Mouse (Mus musculus): ENCODE results near the gene S100a16. TPM values are rescaled to one million over a fixed set of nuclear protein-coding genes. Genes with fewer than 3 reads are reported as not detected.

S100a16 gene
- total RNA-seq (2017): not detected in 3 replicates

DNA sequence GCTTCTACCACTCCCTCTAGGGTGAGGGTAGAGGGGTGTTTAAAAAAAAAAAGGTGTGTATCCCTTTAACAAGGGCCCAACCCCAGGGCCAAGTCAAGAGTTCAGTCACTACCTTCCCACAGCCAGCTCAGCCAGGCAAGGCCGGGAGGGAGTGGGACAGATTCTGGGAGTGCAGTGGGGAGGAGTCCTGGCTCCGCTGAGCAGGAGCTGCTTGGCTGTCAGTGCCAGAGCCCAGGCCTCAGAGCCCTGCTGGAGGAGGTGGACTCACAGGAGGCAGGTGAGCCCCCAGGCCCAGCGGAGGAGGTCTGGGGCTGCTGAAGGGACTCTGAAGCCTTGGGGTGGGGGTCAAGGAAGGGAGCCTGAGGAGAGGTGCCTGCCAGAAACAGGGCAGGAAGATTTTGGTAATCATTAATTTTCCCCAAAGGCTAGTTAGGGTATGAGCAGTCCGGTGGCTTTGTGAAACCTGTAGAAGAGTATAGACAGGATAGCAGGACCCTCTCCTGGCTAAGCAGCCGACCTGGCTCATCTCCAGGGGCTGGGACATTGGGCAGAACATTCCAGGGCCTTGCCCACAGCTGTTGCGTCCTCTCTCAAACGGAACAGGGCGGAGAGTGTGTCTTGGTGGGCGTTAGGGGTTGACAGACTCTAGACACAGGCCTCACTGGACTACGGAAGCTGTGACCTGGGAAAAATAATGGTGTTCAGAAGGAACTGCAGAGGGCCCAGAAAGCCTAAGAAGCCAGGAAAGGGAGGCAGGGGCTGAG lies at the start of gene S100a16:
Gene S100a16, plus strand, starts transcription at position 114 of the 764 bp plus-strand sequence.
- no peak for ATAC-seq (replicated peaks; ENCODE audit: insufficient number of reproducible peaks, low FRiP score, low TSS enrichment, poor library complexity, severe bottlenecking)

DNA sequence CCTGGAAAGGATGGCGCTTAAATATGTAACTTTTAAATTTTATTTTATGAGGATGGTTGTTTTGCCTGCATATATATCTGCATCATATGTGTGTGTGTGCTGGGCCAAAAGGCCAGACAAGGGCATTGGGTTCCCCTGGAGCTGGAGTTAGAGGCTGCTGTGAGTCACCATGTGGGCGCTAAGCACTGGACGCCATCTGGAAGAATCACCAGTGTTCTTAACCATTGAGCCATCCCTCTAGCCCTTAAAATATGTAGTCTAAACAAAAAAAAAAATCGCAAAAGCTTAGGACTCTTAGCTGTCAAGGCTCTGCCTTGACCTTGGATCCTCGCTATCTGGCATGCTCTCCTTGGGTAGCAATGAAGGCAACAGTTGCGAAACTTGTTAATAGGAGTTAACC lies 48.5 kb upstream of the S100a16 start:
- no peak for ATAC-seq (replicated peaks; ENCODE audit: insufficient number of reproducible peaks, low FRiP score, low TSS enrichment, poor library complexity, severe bottlenecking)

DNA sequence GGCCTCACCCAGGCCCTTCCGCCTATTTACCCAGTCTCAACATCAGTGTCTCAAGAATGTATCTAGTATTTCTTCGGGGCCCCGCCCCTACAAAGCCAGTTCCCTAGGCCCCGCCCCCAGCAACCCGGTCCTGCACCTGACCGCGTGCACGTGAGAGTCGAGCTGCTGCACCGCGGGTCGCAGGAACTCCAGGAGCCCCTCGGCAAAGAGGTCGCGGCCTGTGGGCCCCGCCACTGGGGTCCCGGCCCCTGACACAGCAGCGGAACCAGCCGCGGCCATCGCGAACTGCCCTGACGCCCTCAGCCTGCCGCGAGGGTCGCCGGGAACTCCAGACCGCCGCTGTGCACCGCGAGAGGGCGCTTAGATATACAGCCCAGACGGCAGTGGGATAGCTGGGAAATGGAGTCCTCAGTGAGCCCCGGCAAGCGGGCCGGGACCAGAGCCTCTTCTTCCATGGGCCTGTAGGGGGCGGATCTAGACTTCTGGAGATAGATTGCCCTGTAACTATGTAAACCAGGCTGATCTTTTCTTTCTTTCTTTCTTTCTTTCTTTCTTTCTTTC lies 46.3 kb upstream of the S100a16 start, which contains the start of gene Snapin:
Gene Snapin, minus strand, starts transcription at position 338 of the 561 bp plus-strand sequence.
- ATAC-seq (replicated peaks; ENCODE audit: insufficient number of reproducible peaks, low FRiP score, low TSS enrichment, poor library complexity, severe bottlenecking): peak; percentile 95

DNA sequence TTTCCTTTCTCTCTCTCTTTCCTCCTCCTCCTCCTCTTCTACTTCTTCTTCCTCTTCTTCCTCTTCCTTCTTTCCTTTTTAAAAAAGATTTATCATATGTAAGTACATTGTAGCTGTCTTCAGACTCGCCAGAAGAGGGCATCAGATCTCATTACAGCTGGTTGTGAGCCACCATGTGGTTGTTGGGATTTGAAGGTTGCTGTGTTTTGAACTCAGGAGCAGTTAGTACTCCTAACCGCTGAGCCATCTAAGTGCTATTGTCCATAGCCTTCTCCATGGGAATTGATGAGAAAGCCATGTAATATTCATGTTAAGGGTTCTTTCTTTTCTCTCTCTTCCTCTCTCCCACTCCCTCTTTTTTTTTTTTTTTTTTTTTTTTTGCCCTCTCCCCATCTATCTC lies 45.7 kb upstream of the S100a16 start:
- ATAC-seq (replicated peaks; ENCODE audit: insufficient number of reproducible peaks, low FRiP score, low TSS enrichment, poor library complexity, severe bottlenecking): 0 out of 2 replicates have a peak, but pooled peaks have one; percentile 16

DNA sequence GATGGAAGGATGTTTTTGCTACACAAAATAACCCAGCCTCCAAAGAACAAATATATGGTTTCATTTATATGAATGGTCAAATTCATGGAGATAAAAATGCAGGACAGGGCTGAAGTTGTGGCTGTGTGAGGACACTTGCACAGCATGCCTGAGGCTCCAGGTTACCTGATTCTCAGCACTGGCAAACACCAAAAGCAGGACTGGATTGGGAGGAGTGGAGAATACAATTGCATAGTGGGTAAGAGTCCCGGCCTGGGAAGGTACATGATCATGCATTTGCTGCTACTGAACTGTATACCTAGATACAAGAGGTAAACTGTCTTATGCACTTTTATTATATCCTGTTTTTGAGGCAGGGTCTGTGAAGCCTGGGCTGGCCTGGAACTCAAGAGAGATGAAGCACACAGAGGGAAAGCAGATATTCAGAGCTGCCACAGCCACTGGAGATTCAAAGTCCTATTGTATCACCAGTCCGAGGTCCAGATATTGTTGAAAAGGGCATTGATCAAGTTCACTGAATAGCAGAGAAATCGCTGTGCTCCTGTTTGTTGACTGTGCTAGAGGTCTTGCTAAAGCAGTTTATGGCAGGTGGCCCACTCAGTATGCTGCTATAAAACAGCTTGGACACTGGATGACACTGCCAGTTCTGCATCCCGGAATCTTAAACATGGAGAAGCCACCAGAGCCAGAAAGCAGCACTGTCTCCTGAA lies 43.1 kb upstream of the S100a16 start:
- ATAC-seq (replicated peaks; ENCODE audit: insufficient number of reproducible peaks, low FRiP score, low TSS enrichment, poor library complexity, severe bottlenecking): no peak

DNA sequence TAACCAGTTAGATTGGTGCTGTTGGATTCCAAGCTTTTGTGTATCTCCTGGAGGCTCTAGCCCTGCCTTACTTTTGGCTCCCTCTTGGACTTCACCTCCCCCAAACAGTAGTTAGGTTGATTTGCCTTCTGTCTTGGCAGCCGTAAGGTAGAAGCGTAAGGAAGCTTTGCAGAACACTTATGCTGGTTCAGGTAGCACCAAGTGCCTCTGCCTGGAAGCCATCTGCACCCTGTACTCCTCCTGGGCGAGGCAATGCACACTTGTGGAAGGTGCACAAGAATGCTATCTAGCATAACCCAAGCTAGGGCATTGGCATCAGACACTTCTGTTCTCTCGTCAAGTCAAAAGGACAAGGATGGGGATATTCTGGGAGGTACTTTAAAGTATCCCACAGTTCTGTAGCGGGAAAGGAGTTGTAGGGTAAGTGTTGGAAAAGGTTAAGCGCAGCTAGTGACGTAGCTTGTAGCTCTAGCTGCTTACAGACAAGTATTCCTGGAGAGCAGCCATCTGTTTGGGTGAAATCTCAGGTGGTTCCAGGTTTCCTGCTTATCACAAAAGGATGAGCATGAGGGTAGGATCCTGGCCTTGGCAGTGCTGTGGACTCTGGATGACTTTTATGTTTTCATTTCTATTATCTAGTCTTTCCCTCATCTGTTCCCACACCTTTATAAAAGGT lies 41.1 kb upstream of the S100a16 start:
- ATAC-seq (replicated peaks; ENCODE audit: insufficient number of reproducible peaks, low FRiP score, low TSS enrichment, poor library complexity, severe bottlenecking): no peak

DNA sequence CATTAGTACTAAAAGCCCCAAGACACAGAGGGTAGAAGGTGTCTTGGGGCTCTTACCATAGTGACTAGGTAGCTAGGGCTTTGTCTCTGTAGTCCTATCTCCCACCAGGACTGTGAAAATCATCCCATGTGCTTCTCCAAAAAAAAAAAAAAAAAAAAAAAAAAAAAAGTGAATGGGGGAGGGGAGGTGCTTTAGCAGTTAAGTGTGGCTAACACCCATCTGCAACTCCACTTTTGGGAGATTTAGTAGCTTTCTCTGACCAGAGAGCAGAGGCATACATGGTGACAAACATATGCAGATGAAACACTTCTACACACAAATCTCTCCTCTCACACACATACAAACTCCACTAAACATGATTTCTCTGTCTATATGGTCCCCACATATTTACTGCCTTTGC lies 39.5 kb upstream of the S100a16 start:
- no peak for ATAC-seq (replicated peaks; ENCODE audit: insufficient number of reproducible peaks, low FRiP score, low TSS enrichment, poor library complexity, severe bottlenecking)

DNA sequence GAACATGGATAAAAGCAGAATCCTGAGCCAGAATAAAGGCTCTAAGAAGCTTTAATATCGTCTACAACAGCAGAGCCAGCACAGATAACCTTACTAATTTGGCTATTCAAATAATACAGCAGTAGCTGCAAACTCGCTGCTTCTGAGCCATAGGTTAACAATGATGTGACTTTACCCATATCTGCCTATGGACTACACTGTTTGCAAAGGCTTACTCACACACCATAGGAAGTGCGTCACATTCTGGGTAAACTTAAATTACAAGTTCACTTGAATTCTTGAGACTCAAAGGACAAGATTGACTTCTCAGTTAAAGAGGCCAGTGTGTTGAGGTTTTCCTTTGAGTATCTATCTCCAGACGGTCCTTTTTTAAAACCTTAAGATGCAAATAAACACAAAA lies 33.6 kb upstream of the S100a16 start:
- ATAC-seq (replicated peaks; ENCODE audit: insufficient number of reproducible peaks, low FRiP score, low TSS enrichment, poor library complexity, severe bottlenecking): no peak

DNA sequence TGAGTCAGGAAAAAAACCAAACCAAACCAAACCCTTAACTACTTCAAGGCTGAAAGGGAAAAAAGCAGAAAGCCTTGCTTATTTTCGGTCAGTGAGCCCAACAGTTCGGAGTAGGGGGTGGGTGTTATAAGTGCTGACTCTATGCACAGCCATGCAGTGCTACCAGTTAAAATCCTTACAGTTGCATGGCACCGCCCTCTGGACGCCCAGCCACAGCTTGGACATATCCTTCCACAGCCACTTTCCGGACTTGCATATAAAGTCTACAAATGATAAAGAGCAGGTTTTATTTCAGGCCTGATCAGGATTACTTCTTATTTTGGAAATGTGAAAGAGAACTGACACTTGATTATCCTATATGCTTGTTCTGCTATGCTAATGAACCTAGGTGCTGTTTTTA lies 31.8 kb upstream of the S100a16 start:
- ATAC-seq (replicated peaks; ENCODE audit: insufficient number of reproducible peaks, low FRiP score, low TSS enrichment, poor library complexity, severe bottlenecking): no peak

DNA sequence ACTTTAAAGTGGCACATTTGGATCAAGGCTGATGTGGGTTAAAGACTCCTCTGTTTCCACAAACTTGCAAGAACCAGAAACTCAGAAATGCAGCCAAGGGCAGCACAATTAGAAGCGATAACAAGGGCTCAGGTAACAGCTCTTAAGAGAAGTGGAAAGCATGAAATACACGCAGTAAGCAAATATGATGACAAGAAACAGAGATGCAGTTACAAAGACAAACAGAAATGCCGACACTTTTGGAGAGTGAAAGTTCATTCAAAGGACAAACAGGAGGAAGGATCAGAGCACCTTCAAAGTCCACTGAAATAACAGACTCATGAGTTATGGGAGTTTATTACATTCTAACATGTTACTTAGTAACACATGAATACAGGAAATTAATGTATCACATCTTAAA lies 30.7 kb upstream of the S100a16 start:
- no peak for ATAC-seq (replicated peaks; ENCODE audit: insufficient number of reproducible peaks, low FRiP score, low TSS enrichment, poor library complexity, severe bottlenecking)

DNA sequence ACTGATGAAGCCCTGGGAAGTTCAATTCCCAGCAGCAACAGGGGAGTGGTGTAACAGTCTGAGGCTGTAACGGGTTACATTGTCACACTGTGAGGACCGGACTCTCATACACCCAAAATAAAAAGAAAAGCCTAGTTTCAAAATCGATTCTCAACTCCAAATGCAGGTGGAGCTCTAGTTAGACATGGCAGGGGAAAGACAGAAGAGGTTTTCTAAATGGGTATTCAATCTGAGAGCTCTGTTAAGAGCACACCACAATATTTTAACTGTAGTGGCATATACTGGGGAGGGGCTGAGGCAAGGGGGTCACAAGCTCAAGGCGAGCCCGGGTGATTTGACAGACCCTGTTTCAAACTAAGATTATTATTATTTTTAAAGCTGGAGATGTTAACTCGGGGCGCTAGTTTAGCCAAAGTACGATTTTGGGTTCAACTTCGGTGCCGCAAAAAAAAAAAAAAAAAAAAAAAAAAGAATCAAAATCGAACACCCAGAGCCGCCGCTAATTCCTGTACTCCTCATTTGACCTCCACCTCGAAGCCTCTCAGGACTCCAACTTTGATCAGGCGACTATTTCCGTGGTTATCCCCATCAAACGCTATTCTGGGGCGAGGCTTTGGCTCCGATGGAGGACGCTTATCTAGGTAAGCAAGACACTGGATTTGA lies 28.6 kb upstream of the S100a16 start:
- peak; percentile 14; the same call in 1 of the 2 replicates for ATAC-seq (replicated peaks; ENCODE audit: insufficient number of reproducible peaks, low FRiP score, low TSS enrichment, poor library complexity, severe bottlenecking)

DNA sequence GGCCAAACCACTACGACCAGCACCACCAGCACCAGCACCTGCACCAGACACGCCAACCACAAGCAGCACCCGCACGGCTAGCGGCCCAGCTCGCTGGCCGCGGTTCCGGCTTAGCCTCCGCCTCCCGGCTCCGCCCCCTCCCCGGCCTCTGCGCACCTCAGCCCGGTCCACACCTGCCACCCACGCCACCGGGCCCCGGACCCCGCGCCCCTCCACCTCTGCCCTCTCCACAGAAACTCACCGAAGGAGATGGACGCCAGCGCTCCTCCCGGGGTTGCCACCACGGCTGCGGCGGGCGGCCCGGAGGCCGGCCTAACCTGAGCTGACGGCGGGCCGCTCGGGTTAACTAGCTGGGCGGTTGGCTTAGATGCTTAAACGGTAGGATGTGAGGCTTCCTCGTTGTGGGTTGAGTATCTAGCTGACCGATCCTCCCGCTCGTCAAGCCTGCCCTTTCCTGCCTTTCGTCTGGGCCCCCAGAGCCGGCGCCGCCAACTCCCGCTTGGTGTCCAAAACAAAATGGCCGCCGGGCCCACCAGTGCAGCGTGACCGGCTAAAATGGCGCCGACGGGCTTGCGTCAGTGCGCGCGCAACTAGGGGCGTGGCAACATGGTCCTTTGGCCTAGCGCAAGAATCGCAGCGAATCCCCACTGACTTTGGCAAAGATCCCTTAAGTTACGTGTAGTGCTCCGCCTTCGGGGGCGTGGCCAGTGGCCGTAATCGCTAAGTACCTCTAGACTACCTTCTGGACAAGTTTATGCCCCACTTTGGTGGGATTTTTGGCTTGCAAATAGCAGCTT lies 27.9 kb upstream of the S100a16 start, which contains the start of gene Chtop:
Gene Chtop, minus strand, starts transcription at position 549 of the 797 bp plus-strand sequence.
- peak; percentile 87 for ATAC-seq (replicated peaks; ENCODE audit: insufficient number of reproducible peaks, low FRiP score, low TSS enrichment, poor library complexity, severe bottlenecking)

DNA sequence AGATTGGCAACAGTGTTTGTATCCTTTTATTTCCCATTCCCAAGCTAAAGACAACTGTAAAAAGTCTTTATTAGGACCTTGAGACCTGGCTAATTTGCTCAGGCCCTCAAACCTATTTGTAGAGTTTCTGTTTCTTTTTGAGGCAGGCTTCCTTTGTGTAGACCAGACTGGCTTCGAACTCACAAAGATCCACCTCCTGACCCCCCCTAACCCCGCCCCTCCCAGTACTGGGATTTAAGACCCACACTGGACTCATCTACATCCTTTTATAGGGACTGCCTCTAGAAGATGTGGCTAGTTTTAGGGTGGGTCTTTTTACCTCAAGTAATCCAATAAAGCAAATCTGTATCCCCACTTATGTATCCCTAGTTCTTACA lies 27.3 kb upstream of the S100a16 start:
- ATAC-seq (replicated peaks; ENCODE audit: insufficient number of reproducible peaks, low FRiP score, low TSS enrichment, poor library complexity, severe bottlenecking): no peak

DNA sequence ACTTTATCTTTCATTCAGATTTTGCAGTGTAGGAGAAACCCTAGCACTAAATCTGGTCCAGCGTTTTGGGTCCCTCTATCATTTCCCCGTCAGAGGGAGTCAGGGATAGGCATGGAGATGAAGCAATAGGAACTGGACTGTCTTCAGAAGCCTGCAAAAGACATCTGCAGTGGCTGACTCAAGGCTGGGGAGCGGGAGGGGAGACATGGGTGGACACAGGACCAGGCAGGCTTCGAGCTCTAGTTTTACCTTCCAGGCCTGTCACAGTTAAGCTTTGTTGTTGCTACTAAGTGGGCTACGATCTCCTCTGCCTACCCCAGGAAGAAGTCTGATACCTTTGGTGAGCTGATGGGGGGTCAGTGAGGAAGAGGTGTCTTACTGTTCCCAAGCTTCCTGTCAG lies 24.8 kb upstream of the S100a16 start:
- ATAC-seq (replicated peaks; ENCODE audit: insufficient number of reproducible peaks, low FRiP score, low TSS enrichment, poor library complexity, severe bottlenecking): no peak

DNA sequence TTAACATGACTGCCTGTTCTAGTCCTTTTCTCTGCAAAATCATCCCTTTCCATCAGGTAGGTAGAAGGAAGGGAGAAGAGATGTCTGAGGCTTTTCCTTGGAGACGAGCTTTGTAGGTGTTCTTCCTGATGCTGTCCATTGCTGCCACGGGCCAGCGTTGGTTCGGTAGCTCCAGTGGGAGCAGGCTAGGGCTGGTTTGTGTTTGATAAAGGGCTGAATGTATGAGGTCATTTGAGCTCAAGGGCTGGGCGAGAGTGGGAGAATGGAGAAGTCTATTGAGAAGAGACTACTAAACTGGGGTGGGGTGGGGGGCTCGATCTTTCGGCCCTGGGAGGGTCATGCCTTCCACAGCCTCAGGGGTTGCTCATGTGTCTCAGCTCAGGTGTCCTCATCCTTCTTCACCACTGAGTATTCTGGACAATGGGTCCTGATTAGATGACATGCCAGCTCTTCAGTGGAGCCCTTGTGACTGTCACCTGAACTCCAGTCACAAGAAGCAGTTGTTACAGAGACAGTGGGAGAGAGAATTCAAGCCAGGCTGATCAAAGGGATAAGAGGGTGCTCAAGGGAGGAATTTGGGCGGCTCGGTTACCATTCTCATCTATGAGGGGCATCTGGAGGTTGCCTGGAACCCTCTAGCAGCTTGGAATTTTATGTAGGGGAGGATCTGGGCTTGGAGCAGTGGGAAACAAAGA lies 24.0 kb upstream of the S100a16 start:
- no peak for ATAC-seq (replicated peaks; ENCODE audit: insufficient number of reproducible peaks, low FRiP score, low TSS enrichment, poor library complexity, severe bottlenecking)

DNA sequence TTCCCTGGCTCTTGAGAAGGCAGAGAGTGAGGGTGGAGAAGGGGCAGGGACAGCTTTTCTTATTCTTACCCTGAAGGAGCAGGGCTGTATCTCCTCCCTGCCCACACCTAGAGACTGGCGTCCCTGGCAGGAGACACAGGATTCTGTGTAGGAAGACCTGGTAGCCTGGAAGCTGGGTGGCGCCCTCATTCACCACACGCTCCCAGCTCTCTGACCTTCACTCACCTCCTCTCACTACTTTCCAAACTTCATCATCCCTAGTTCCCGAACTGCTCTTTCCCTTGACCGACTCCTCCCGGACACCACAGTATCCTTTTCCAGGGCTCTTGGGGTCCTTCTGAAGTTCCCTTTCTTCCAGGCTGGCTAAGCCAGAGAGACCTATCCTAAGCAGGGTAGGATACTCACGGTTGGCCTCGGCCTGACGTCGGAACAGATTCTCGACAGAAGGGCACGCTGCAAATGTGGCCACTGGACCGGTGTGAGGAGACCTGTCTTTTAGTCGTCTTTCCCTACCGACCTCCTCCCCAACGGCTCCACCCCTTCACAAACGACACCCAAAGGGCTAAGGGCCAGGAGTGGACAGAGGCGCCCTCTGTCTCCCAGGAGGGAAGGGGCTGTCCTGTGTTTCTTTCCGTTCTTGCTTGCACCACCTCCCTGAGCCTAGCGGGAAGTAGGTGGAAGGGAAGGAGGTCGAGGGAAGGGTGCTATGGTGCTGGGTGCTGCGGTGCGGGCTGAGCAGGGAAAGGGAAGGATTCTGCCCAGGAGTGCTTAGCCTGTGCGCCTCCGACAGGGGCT lies 23.1 kb upstream of the S100a16 start, which contains the start of the genes S100a1 and S100a13:
Gene S100a1, minus strand, starts transcription at position 597 of the 795 bp plus-strand sequence.
Gene S100a13, plus strand, starts transcription at position 640 of the 795 bp plus-strand sequence.
- peak; percentile 48 for ATAC-seq (replicated peaks; ENCODE audit: insufficient number of reproducible peaks, low FRiP score, low TSS enrichment, poor library complexity, severe bottlenecking)
